Mouse (Mus musculus) left cerebral cortex, adult 2 months (tissue): ENCODE measurements around the gene Creb3l1. TPM values are rescaled to one million over a fixed set of nuclear protein-coding genes. Genes with fewer than 3 reads are reported as not detected.
A peak's percentile ranks its signal among the peaks of the same experiment; 100 is the strongest.

Experiments
- DNase-seq, 2 experiments: peaks; one replicate each; pipeline ENCODE4 v3.0.0; 2021 to 2022; ENCODE audit warnings: low spot score in 2 of 2, mixed read lengths in 1 of 2; ENCODE audit errors: extremely low spot score in 1 of 2
- H3K27ac ChIP-seq: fragments of 200-600 bp; 2 replicates; pipeline ENCODE4 v1.8.1; 2022
- H3K4me3 ChIP-seq: fragments of 200-600 bp; 2 replicates; pipeline ENCODE4 v1.8.1; 2022
- CTCF ChIP-seq: fragments of 200-600 bp; IDR thresholded peaks from 2 replicates; pipeline ENCODE4 v1.8.1; 2022; ENCODE audit warnings: antibody characterized with exemption, mild to moderate bottlenecking, moderate library complexity
- intact Hi-C: fragments of 180-260 bp; cut with DNase I; formaldehyde crosslinking; loops from one replicate; pipeline ENCODE4 v1.15.1; 2025
- total RNA-seq, 2 experiments: library from RNA; stranded (reverse); gene quantifications; 2 replicates each; pipeline ENCODE4 v1.2.3; 2021

Gene Creb3l1
- total RNA-seq, 2 experiments from 2014 or later, result 2.3 TPM

DNA sequence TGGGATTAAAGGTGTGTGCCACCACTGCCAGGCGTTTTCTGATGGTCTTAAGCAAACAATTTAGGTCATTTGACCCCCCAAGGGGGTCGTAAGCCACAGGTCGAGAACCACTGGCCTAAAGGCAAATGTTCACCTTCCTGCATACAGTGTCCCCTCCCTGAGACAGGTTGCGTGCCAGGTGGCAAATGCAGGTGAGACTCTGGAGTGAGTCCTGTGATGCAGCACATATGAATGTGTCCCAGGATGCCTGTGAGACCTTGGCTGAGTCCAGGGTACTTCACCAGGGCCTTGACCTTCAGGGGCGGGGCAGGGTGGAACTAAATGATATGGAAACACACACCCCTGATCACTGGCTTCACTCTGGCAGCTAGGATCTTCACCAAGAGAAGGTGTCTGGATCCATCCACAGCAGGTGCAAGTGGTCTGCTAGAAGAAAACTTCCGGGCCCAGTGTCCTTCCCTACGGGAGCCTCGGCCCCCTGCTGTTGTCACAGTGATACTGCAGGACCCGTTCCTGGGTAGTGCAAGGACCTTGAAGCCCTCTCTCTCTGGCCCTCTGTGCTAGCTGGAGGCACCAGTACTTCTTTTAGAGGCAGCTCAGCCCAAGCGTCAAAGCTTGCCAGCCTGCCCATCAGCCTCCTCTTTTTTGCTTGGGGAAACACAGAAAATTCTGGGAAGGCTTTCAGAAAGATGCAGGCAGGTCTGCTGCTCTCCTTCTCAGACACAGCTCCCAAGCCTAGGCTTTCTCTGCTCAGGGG, 65.4 kb downstream of the Creb3l1 start:
- TF ChIP-seq CTCF, result peak; percentile 79
- intact Hi-C loops, result no loop called here
- peak in 1 of 2 experiments; percentile 62 for DNase-seq
- peak overlapping the region; percentile 89 for H3K27ac ChIP-seq
- H3K4me3 ChIP-seq, result peak overlapping the region; percentile 4; the same call in 1 of the 2 replicates

- TF ChIP-seq CTCF, result no peak
- H3K27ac ChIP-seq, result peak overlapping the region; percentile 89
- intact Hi-C loops, result no loop called here
- H3K4me3 ChIP-seq, result no peak overlapping the region
- no peak for DNase-seq
Measured at GRCm38 (mm10) chr2:91958049-91958448, 66.3 kb downstream of the Creb3l1 start.

- intact Hi-C loops, result no loop called here
- DNase-seq, result peak; percentile 84 to 86
- Histone ChIP-seq H3K4me3 (no peak overlapping the region), H3K27ac (peak overlapping the region; percentile 89)
- TF ChIP-seq CTCF, result no peak
Measured at GRCm38 (mm10) chr2:91957096-91957495, 67.2 kb downstream of the Creb3l1 start.

- DNase-seq, result no peak
- H3K27ac ChIP-seq, result peak overlapping the region; percentile 68
- intact Hi-C loops, result no loop called here
Measured at GRCm38 (mm10) chr2:91955875-91956274, 68.4 kb downstream of the Creb3l1 start.

DNA sequence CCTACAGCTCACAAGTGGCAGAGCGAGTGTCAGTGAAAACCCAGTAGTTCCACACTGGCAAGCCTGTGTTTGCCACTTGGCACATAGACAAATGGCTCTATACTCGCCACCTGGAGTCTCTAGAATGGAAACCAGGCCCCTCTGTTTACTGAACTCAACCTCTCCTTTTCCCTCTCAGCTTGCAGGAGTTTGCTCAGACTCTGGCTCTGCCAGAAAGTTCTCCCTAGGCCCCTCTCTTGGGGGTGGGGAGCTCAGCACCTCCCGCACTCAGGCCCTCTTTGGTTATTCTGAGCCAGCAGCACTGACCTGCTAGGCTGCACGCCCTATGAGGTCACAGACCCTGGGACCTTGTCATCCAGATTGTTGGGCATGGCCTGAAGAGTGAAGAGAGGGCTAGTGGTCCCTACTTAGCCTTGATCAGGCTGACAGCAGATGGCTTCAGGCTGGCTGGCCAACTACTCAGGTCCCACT, 69.1 kb downstream of the Creb3l1 start:
- peak overlapping the region; percentile 68 for H3K27ac ChIP-seq
- no peak for DNase-seq
- intact Hi-C loops, result no loop called here
- no peak overlapping the region for H3K4me3 ChIP-seq
- TF ChIP-seq CTCF, result no peak

More at GRCm38 (mm10) chr2:91955875-91956274, 68.4 kb downstream of the Creb3l1 start:
- no peak for TF ChIP-seq CTCF
- no peak overlapping the region for H3K4me3 ChIP-seq

DNA sequence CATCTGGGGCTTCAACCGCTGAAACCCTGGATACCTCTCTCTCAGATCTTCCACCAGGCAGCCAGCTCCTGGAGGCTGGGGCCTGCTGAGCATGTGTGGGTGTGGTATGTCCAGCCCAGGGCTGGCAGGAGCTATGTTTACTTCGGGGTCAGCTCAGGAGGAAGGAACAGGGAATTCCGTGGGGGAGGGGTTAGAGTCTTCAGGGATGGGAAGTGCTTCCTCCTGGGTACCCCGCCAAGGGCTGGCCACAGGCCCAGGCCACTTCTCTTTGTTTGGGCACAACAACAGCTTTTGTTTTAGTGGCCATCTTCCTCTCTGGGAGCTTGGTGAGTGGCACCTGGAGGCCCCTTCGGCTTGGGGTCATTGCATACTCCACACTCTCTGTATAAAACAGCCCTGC, 70.5 kb downstream of the Creb3l1 start:
- Histone ChIP-seq H3K4me3 (no peak overlapping the region), H3K27ac (peak overlapping the region; percentile 68)
- DNase-seq, result no peak
- intact Hi-C loops, result no loop called here
- no peak; the same call in 1 of the 2 replicates for TF ChIP-seq CTCF

GRCm38 (mm10) chr2:91950275-91951085, 73.8 kb downstream of the Creb3l1 start:
- intact Hi-C loops, result no loop called here
- H3K27ac ChIP-seq, result peak overlapping the region; percentile 93
- H3K4me3 ChIP-seq, result peak overlapping the region; percentile 35
- no peak for TF ChIP-seq CTCF
- DNase-seq, result no peak

GRCm38 (mm10) chr2:91949411-91950274, 74.7 kb downstream of the Creb3l1 start:
- intact Hi-C loops, result loop anchor here (5.0 kb wide), 2 partner anchors 108 to 877 kb away; partner anchors contain the start of gene Slc39a13
- TF ChIP-seq CTCF, result no peak
- Histone ChIP-seq H3K4me3 (peak overlapping the region; percentile 35), H3K27ac (peak overlapping the region; percentile 93)
- no peak for DNase-seq

DNA sequence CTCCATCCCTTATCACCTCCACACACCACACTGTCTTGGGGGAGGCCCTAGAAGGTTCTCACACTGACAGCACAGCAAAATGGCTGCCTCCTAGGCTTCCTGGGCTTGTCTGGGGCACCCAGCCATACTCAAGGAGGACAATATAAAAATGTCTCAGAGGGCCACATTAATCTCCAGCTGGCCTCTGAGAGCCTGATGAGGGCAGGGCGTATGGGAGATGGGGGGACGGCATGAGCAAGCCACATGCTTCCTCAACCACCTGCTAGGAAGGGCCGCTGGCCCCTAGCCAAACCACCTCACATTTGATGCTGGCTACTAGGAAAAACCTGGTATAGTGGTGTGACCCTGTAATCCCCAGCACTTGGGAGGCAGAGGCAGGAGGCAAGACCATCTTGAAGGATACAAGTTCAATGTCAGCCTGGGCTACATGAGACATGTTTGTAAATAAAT, 75.5 kb downstream of the Creb3l1 start:
- H3K27ac ChIP-seq, result peak overlapping the region; percentile 93
- intact Hi-C loops, result loop anchor here (5.0 kb wide), 2 partner anchors 108 to 877 kb away; partner anchors contain the start of gene Slc39a13
- H3K4me3 ChIP-seq, result no peak overlapping the region
- DNase-seq, result no peak
- TF ChIP-seq CTCF, result no peak

- intact Hi-C loops, result loop anchor here (5.0 kb wide), 2 partner anchors 109 to 876 kb away; partner anchors contain the start of gene Slc39a13
- peak overlapping the region; percentile 93 for H3K27ac ChIP-seq
- TF ChIP-seq CTCF, result no peak
- DNase-seq, result no peak
- H3K4me3 ChIP-seq, result peak overlapping the region; percentile 30
Measured at GRCm38 (mm10) chr2:91948151-91948509, 76.2 kb downstream of the Creb3l1 start.
